8 mouse cellular contexts compared by ENCODE assay signal in genomic region chr12:12941129-12941504, GRCm38 (mm10). TPM values are rescaled to one million over a fixed set of nuclear protein-coding genes. Genes with fewer than 3 reads are reported as not detected.
DNase-seq lines count a peak whose midpoint lies in the region; ATAC-seq and TF ChIP-seq lines count a peak whose summit lies in the region.

No protein-coding gene starts in this region.

- H3K27ac ChIP-seq in heart, postnatal 0 days (ENCODE audit: low read depth), result peak overlapping the region; percentile 72
- peak overlapping the region; percentile 90 for H3K27ac ChIP-seq in limb, embryonic 11.5 days (replicated peaks; ENCODE audit: low read depth, low read length)
- peak overlapping the region; percentile 97 for H3K27ac ChIP-seq in neural tube, embryonic 15.5 days (replicated peaks)

- H3K9ac ChIP-seq in heart, postnatal 0 days (replicated peaks; ENCODE audit: low read depth, low read length), result peak overlapping the region; percentile 71
- peak overlapping the region; percentile 94 for H3K9ac ChIP-seq in limb, embryonic 11.5 days (ENCODE audit: low read length)
- peak overlapping the region; percentile 91 for H3K9ac ChIP-seq in neural tube, embryonic 15.5 days (replicated peaks)

- peaks cover 83% of the 10 kb centered on the region for H3K27me3 ChIP-seq in erythroblast, embryonic 14.5 days (ENCODE audit: control insufficient read depth)
- H3K27me3 ChIP-seq in heart, postnatal 0 days (ENCODE audit: control insufficient read depth, insufficient read depth, low read length), result 0 out of 2 replicates have a peak, but pooled peaks cover 4% of the 10 kb centered on the region
- no peaks in the 10 kb centered on the region for H3K27me3 ChIP-seq in limb, embryonic 11.5 days (ENCODE audit: control insufficient read depth, insufficient read depth, low read length)
- no peaks in the 10 kb centered on the region for H3K27me3 ChIP-seq in neural tube, embryonic 15.5 days (replicated peaks)

- peaks cover 6% of the 10 kb centered on the region; the same call in 1 of the 2 replicates for H3K9me3 ChIP-seq in erythroblast, embryonic 14.5 days (ENCODE audit: control insufficient read depth, low read length)
- H3K9me3 ChIP-seq in heart, postnatal 0 days (replicated peaks; ENCODE audit: control insufficient read depth, low read length), result no peaks in the 10 kb centered on the region
- H3K9me3 ChIP-seq in limb, embryonic 11.5 days (ENCODE audit: control insufficient read depth, low read length), result no peaks in the 10 kb centered on the region
- no peaks in the 10 kb centered on the region for H3K9me3 ChIP-seq in neural tube, embryonic 15.5 days (replicated peaks)

- no peak for ATAC-seq in erythroblast, adult 5-6 weeks (replicated peaks; ENCODE audit: low FRiP score, poor library complexity, severe bottlenecking)
- no peak for ATAC-seq in heart, postnatal 0 days (ENCODE audit: insufficient read depth, low read depth)
- no peak for ATAC-seq in limb, embryonic 11.5 days (ENCODE audit: insufficient number of reproducible peaks, low FRiP score, low TSS enrichment, low read depth)
- ATAC-seq in neural tube, embryonic 15.5 days (ENCODE audit: low FRiP score), result peak; percentile 1; the same call in 1 of the 2 replicates

- TF ChIP-seq CTCF in heart, postnatal 0 days (IDR thresholded peaks at IDR 0.05; ENCODE audit: low read depth), result no peak

- DNase-seq in B cell, adult 2 months, result peak; percentile 1 to 12
- DNase-seq in c-Kit-positive CD71-negative TER-119-negative erythroid progenitor cells, embryonic 14.5 days (ENCODE audit: low read depth), result peak; percentile 6
- no peak for DNase-seq in heart, postnatal 0 days (ENCODE audit: low spot score)
- DNase-seq in limb, embryonic 11.5 days (ENCODE audit: low spot score), result peak; percentile 67
- no peak for DNase-seq in spleen, adult 18-20 months

- WGBS in heart, postnatal 0 days, result under 1% methylated on average over 20 of the region's 20 CpGs
- WGBS in limb, embryonic 11.5 days, result under 1% methylated on average over 20 of the region's 20 CpGs
- WGBS in neural tube, embryonic 15.5 days, result under 1% methylated on average over 20 of the region's 20 CpGs

- peak overlapping the region; percentile 84 for H3K4me2 ChIP-seq in heart, postnatal 0 days (ENCODE audit: low read depth, low read length)
- H3K4me2 ChIP-seq in limb, embryonic 11.5 days (ENCODE audit: low read depth, severe bottlenecking), result peak overlapping the region; percentile 93
- peak overlapping the region; percentile 93 for H3K4me2 ChIP-seq in neural tube, embryonic 15.5 days

- peak overlapping the region; percentile 59 for H3K4me3 ChIP-seq in erythroblast, embryonic 14.5 days (replicated peaks)
- H3K4me3 ChIP-seq in heart, postnatal 0 days (ENCODE audit: low read depth, low read length), result peak overlapping the region; percentile 82
- H3K4me3 ChIP-seq in limb, embryonic 11.5 days (ENCODE audit: low read depth, low read length), result peak overlapping the region; percentile 89
- peak overlapping the region; percentile 80 for H3K4me3 ChIP-seq in neural tube, embryonic 15.5 days (replicated peaks)

- H3K36me3 ChIP-seq in erythroblast, embryonic 14.5 days (ENCODE audit: control insufficient read depth), result no peaks in the 10 kb centered on the region; the same call in 1 of the 2 replicates
- peaks cover 15% of the 10 kb centered on the region for H3K36me3 ChIP-seq in heart, postnatal 0 days (replicated peaks; ENCODE audit: control insufficient read depth, insufficient read depth, low read length)
- peaks cover 4% of the 10 kb centered on the region for H3K36me3 ChIP-seq in limb, embryonic 11.5 days (ENCODE audit: control insufficient read depth, insufficient read depth, low read length)
- peaks cover 10% of the 10 kb centered on the region for H3K36me3 ChIP-seq in neural tube, embryonic 15.5 days

- no peak for TF ChIP-seq EP300 in heart, postnatal 0 days (IDR thresholded peaks at IDR 0.05; ENCODE audit: low read depth)

- H3K4me1 ChIP-seq in erythroblast, embryonic 14.5 days (ENCODE audit: control insufficient read depth), result peaks cover 9% of the 10 kb centered on the region; the same call in 1 of the 2 replicates
- H3K4me1 ChIP-seq in heart, postnatal 0 days (ENCODE audit: control insufficient read depth, insufficient read depth), result peaks cover 6% of the 10 kb centered on the region; the same call in 1 of the 2 replicates
- H3K4me1 ChIP-seq in limb, embryonic 11.5 days (ENCODE audit: control insufficient read depth, insufficient read depth, low read length), result peaks cover 20% of the 10 kb centered on the region
- H3K4me1 ChIP-seq in neural tube, embryonic 15.5 days, result peaks cover 39% of the 10 kb centered on the region

RNA-seq across cellular contexts. Expression of gene Mycn, which starts 0.6 kb away (rescaled TPM):
- polyA plus RNA-seq in erythroblast, embryonic 14.5 days (2012), result 0.02 TPM in 1 of 2 replicates, not detected in the other
- total RNA-seq in erythroblast, adult 5-6 weeks (2015; ENCODE audit: low replicate concordance), result not detected in 2 replicates
- total RNA-seq in erythroblast, adult 5-6 weeks (2017; ENCODE audit: low replicate concordance), result 0.56 TPM in 1 of 2 replicates, not detected in the other
- total RNA-seq in heart, postnatal 0 days (2014; rRNA removed; ENCODE audit: low replicate concordance), result 9.4 and 10.5 TPM in 2 replicates
- polyA plus RNA-seq in heart, postnatal 0 days (2015; fragmentation: Nextera tagmentation; extraction: Ambion mirVana), result 8.7 and 10.7 TPM in 2 replicates
- polyA plus RNA-seq in limb, embryonic 11.5 days (2014; fragmentation: Nextera tagmentation; extraction: Ambion mirVana), result 115 and 120 TPM in 2 replicates
- polyA plus RNA-seq in neural tube, embryonic 15.5 days (2015; fragmentation: Nextera tagmentation; extraction: Ambion mirVana), result 40.7 and 43.2 TPM in 2 replicates

Comparison
In these comparisons a context has a peak if more than half of its experiments do, and no peak if none do; other contexts are left out.
1. DNase-seq: peak in B cell, adult 2 months (2 of 2), c-Kit-positive CD71-negative TER-119-negative erythroid progenitor cells, embryonic 14.5 days (single experiment) and limb, embryonic 11.5 days (single experiment); none in heart, postnatal 0 days (single experiment) and spleen, adult 18-20 months (0 of 2).
2. Peak in every context shown above with its lines, with median percentiles within 50 percentile points of each other: H3K4me3 ChIP-seq, H3K27ac ChIP-seq, H3K4me2 ChIP-seq and H3K9ac ChIP-seq.